Mouse (Mus musculus): ENCODE measurements around the gene Inpp5f. TPM values are rescaled to one million over a fixed set of nuclear protein-coding genes. Genes with fewer than 3 reads are reported as not detected.

Inpp5f gene
- total RNA-seq, 2 experiments from 2014 or later: 9.1 to 9.2 TPM

GRCm38 (mm10) chr7:128738041-128738440 lies 126.9 kb downstream of the Inpp5f start:
- no peak for DNase-seq (ENCODE audit: low spot score in 2 of 2)

DNA sequence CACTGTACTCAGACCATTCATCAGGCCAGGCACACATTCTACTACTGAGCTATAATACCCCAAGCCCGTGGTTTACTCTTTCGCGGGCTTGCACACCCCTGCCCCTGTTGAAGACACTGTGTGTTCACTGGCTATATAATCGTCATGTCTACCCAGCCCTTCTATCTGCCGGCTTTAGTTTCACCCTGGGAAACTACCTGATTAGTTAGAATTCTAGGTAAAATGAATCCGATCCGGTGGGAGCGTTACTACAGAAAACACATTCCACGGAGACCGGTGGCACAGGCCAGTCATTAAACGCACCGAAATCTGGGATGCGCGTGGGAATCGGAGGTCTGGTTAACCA lies 128.0 kb downstream of the Inpp5f start:
- no peak for DNase-seq (ENCODE audit: low spot score in 2 of 2)

DNA sequence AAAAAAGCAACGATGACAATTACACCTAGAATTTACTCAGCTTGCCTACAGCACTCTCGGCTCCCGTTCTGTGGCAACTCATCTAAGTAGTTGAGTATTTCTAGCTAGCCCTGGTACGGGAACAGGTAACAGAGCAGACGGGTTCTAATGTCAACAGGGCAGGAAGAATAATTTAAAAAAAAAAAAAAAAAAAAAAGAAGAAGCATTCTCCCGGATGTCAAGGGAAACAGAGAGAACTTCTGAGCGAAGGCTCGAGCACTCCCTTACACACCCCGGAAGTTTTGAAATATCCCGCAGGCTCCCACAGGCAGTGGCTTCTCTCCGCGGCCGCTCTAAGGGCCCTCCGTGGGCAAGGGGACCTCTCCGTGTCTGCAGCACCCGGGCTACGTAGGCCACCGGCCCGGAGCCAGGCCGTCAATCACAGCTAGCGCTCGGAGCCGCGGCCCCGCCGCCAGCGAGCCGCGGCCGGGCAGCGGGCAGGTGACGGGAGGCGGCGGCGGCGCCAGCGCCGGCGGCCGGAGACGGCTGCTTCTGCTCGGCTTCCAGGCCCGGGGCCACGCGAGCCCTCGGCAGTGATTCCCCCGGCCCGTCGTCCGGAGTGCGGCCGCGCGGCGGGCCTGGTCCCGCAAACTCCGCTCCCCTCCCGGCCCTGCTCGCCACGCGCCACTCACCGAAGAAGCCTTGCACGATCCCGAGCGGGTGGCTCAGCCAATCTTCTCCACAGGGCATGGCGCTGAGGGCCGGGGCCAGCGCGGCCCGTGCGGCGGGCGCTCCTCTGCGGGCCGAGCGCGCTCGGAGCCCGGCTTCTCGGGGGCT lies 128.5 kb downstream of the Inpp5f start:
- DNase-seq (ENCODE audit: low spot score in 2 of 2): peak; percentile 30 to 59

GRCm38 (mm10) chr7:128740334-128740733 lies 129.2 kb downstream of the Inpp5f start, which contains the start of gene Mcmbp:
Gene Mcmbp, minus strand, starts transcription at chr7:128740495.
- DNase-seq (ENCODE audit: low spot score in 2 of 2): peak; percentile 98 to 99

- DNase-seq (ENCODE audit: low spot score in 2 of 2): no peak
These were observed 132.8 kb downstream of the Inpp5f start for GRCm38 (mm10) chr7:128743898-128744297.

GRCm38 (mm10) chr7:128744684-128745485 lies 133.8 kb downstream of the Inpp5f start, which contains the start of gene Sec23ip:
Gene Sec23ip, plus strand, starts transcription at chr7:128744943.
- peak; percentile 93 to 98 for DNase-seq (ENCODE audit: low spot score in 2 of 2)

Other genes starting within 250 kb of the Inpp5f start
- 10 to 100 TPM; 14.5 to 18.2 TPM for gene Rgs10, start 192.6 kb upstream of the Inpp5f start, total RNA-seq (2021)
- 10 to 100 TPM; 73.7 to 92.4 TPM for gene Tial1, start 149.6 kb upstream of the Inpp5f start, total RNA-seq (2021)
- 100 to 1,000 TPM in 1 of 2 experiments, 10 to 100 TPM in 1; 84.2 to 100 TPM for gene Bag3, start 87.7 kb upstream of the Inpp5f start, total RNA-seq (2021)
- 10 to 100 TPM; 36.2 to 38.6 TPM for gene Mcmbp, start 129.2 kb downstream of the Inpp5f start, total RNA-seq (2021)
- 10 to 100 TPM; 33.1 to 37.2 TPM for gene Sec23ip, start 133.6 kb downstream of the Inpp5f start, total RNA-seq (2021)

Data from gastrocnemius, postnatal 4 days (tissue).